Mouse (Mus musculus): Measurements from ENCODE around the gene Slc10a7. TPM values are rescaled to one million over a fixed set of nuclear protein-coding genes. Genes with fewer than 3 reads are reported as not detected.
A peak's percentile ranks its signal among the peaks of the same experiment; 100 is the strongest.
"Not testable (repeated sequence)": the region's sequence is repeated elsewhere in the genome, so short reads cannot be mapped to it uniquely, and the experiment has no call there.

The Slc10a7 gene
- 10 to 100 TPM; 15.8 to 24.0 TPM for total RNA-seq (2021)
- long read RNA-seq, experiment 1, partial matches to known transcripts = 1 of 9 reads
- long read RNA-seq, experiment 1, other reads (novel, unspliced or antisense) = 7 of 9 reads
- long read RNA-seq, experiment 2, transcript Slc10a7-201 (12 exons, 3,595 nt) = major isoform, 6 of 7 reads
- long read RNA-seq, experiment 2, partial matches to known transcripts = 0 of 7 reads
- long read RNA-seq, experiment 2, other reads (novel, unspliced or antisense) = 1 of 7 reads

GRCm38 (mm10) chr8:78509273-78510031, at the start of gene Slc10a7:
Slc10a7 (plus strand) TSS chr8:78509346.
- DNase-seq = peak; percentile 89 to 90

GRCm38 (mm10) chr8:78463941-78464340, 45.2 kb upstream of the Slc10a7 start:
- DNase-seq = peak in 1 of 2 experiments; percentile 4

- DNase-seq = no peak
Measured at GRCm38 (mm10) chr8:78467889-78468288, 41.3 kb upstream of the Slc10a7 start.

- DNase-seq = peak in 1 of 2 experiments; percentile 3
Measured at GRCm38 (mm10) chr8:78477051-78477829, 31.9 kb upstream of the Slc10a7 start.

- DNase-seq = no peak
Measured at GRCm38 (mm10) chr8:78489733-78490132, 19.4 kb upstream of the Slc10a7 start.

GRCm38 (mm10) chr8:78493031-78493430, 16.1 kb upstream of the Slc10a7 start:
- DNase-seq = no peak

GRCm38 (mm10) chr8:78496273-78496672, 12.9 kb upstream of the Slc10a7 start:
- DNase-seq = not testable (repeated sequence)

GRCm38 (mm10) chr8:78502706-78503105, 6.4 kb upstream of the Slc10a7 start:
- no peak for DNase-seq

GRCm38 (mm10) chr8:78507979-78508718, 997 bp upstream of the Slc10a7 start:
- peak; percentile 66 to 68 for DNase-seq

- peak; percentile 92 to 95 for DNase-seq
Measured at GRCm38 (mm10) chr8:78508719-78509272, 350 bp upstream of the Slc10a7 start, which contains the start of gene Rbmxl1. Rbmxl1 (minus strand) TSS chr8:78508898.

- DNase-seq = no peak
Measured at GRCm38 (mm10) chr8:78510094-78510493, 948 bp downstream of the Slc10a7 start.

- no peak for DNase-seq
Measured at GRCm38 (mm10) chr8:78510926-78511325, 1.8 kb downstream of the Slc10a7 start.

- DNase-seq = no peak
Measured at GRCm38 (mm10) chr8:78513106-78513505, 4.0 kb downstream of the Slc10a7 start.

GRCm38 (mm10) chr8:78514706-78515105, 5.6 kb downstream of the Slc10a7 start:
- no peak for DNase-seq

GRCm38 (mm10) chr8:78515132-78515531, 6.0 kb downstream of the Slc10a7 start:
- DNase-seq = no peak

- no peak for DNase-seq
Measured at GRCm38 (mm10) chr8:78533981-78534380, 24.8 kb downstream of the Slc10a7 start.

GRCm38 (mm10) chr8:78536716-78537115, 27.6 kb downstream of the Slc10a7 start:
- DNase-seq = no peak

GRCm38 (mm10) chr8:78537795-78538194, 28.6 kb downstream of the Slc10a7 start:
- DNase-seq = no peak

GRCm38 (mm10) chr8:78542670-78543069, 33.5 kb downstream of the Slc10a7 start:
- DNase-seq = not testable (repeated sequence)

- DNase-seq = no peak
Measured at GRCm38 (mm10) chr8:78543621-78544020, 34.5 kb downstream of the Slc10a7 start.

- DNase-seq = no peak
Measured at GRCm38 (mm10) chr8:78544545-78544944, 35.4 kb downstream of the Slc10a7 start.

Measured in adrenal gland, postnatal 36 days (tissue).